Mouse (Mus musculus): Measurements from ENCODE around the gene Pbx3.

DNA sequence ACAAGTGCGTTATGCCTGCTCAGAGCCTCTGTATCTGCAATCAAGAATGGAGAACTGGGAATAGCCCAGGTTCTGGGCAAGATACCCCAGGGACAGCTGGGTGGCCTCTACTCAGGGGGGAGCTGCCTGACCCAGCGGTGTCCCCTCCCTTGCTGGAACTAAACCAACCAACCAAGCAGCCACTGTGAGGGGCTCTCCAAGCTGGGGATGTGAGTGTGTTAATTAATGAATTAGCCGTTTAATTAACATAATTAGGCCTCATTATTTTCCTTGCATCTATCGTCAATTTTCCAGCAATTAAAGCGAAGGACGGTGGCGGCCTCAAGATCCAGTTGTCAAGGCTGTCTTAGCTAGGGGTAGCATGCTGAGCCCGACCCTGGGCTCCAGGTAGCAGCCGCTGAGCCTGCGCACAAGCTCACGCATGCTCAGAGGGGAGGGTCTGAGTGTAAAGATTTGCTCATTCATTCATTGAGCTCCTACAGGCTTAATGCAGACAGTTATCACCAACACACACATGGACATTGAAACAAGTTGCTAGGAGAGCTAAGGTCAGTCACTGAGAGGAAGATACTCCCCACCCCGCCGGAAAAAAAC is 243.2 kb downstream of the Pbx3 start:
- TF ChIP-seq POLR2A (IDR thresholded peaks at IDR 0.05; ENCODE audit: insufficient read depth, low read length) (no peak), CTCF (IDR thresholded peaks at IDR 0.05; ENCODE audit: low read depth, low read length) (no peak)
